In genomic region chr9:74922884-74923283, GRCm38 (mm10) we compare ENCODE assay signal across 25 mouse cellular contexts. TPM values are rescaled to one million over a fixed set of nuclear protein-coding genes. Genes with fewer than 3 reads are reported as not detected.
DNase-seq lines count a peak whose midpoint lies in the region; ATAC-seq lines count a peak whose summit lies in the region.
"Had no signal": no experiment of that assay in that cellular context is flagged by ENCODE, and none has a peak within 500 bp of the region (broad histone marks: within the 10 kb centered on the region; RNA-seq: fewer than 3 reads in every experiment).

No protein-coding gene starts in this region.

- H3K27ac ChIP-seq in forebrain, embryonic 10.5 days, result peak overlapping the region; percentile 78
- H3K27ac ChIP-seq in forebrain, embryonic 14.5 days (ENCODE audit: low read depth, low read length), result no peak overlapping the region
- H3K27ac ChIP-seq in kidney, embryonic 16.5 days (ENCODE audit: low read length), result no peak overlapping the region
- peak overlapping the region; percentile 42; the same call in 1 of the 2 replicates for H3K27ac ChIP-seq in midbrain, embryonic 10.5 days (replicated peaks)
- no peak overlapping the region for H3K27ac ChIP-seq in midbrain, embryonic 14.5 days (replicated peaks; ENCODE audit: low read depth, low read length)
- H3K27ac ChIP-seq: embryonic facial prominence, embryonic 13.5 days; forebrain, embryonic 13.5 days; gastrocnemius, adult 2 months; hindbrain, embryonic 12.5 days; hindbrain, embryonic 15.5 days had no signal

- no peaks in the 10 kb centered on the region for H3K36me3 ChIP-seq in forebrain, embryonic 10.5 days (replicated peaks)
- no peaks in the 10 kb centered on the region for H3K36me3 ChIP-seq in forebrain, embryonic 14.5 days (ENCODE audit: control insufficient read depth, insufficient read depth, low read length)
- no peaks in the 10 kb centered on the region for H3K36me3 ChIP-seq in kidney, embryonic 16.5 days (ENCODE audit: insufficient read depth, low read length)
- no peaks in the 10 kb centered on the region for H3K36me3 ChIP-seq in midbrain, embryonic 10.5 days
- no peaks in the 10 kb centered on the region for H3K36me3 ChIP-seq in midbrain, embryonic 14.5 days (ENCODE audit: control insufficient read depth, insufficient read depth, low read length)
- H3K36me3 ChIP-seq: embryonic facial prominence, embryonic 13.5 days; G1E; hindbrain, embryonic 12.5 days; hindbrain, embryonic 15.5 days had no signal

- H3K4me2 ChIP-seq in forebrain, embryonic 14.5 days (ENCODE audit: low read length), result no peak overlapping the region
- no peak overlapping the region for H3K4me2 ChIP-seq in kidney, embryonic 16.5 days (replicated peaks; ENCODE audit: low read depth, low read length)
- no peak overlapping the region for H3K4me2 ChIP-seq in midbrain, embryonic 14.5 days (ENCODE audit: low read length)
- H3K4me2 ChIP-seq: embryonic facial prominence, embryonic 13.5 days; forebrain, embryonic 13.5 days; heart, embryonic 11.5 days; hindbrain, embryonic 12.5 days; hindbrain, embryonic 15.5 days had no signal

- no peak for ATAC-seq in forebrain, embryonic 14.5 days
- peak; percentile 52; the same call in 1 of the 2 replicates for ATAC-seq in kidney, embryonic 16.5 days (ENCODE audit: low FRiP score, low TSS enrichment)
- ATAC-seq in midbrain, embryonic 14.5 days (ENCODE audit: low FRiP score, low TSS enrichment), result no peak
- ATAC-seq: forebrain, embryonic 13.5 days; forebrain, postnatal 0 days; Patski had no signal

- no peak for DNase-seq in forebrain, embryonic 10.5 days (ENCODE audit: extremely low spot score, low spot score)
- DNase-seq in forebrain, embryonic 14.5 days (ENCODE audit: low spot score), result no peak
- no peak for DNase-seq in kidney, adult 8-10 months
- DNase-seq in midbrain, embryonic 10.5 days (ENCODE audit: low spot score), result no peak
- no peak for DNase-seq in midbrain, embryonic 14.5 days
- DNase-seq: adrenal gland, postnatal 10 days; adrenal gland, postnatal 36 days; B cell, adult 2 months; cerebellum, adult 18-20 months; cerebellum, adult 9-10 months; cerebellum, postnatal 14 days; forebrain, postnatal 0 days; gastrocnemius, adult 2 months; gastrocnemius, postnatal 14 days; heart, adult 11 months had no signal

- peaks cover 48% of the 10 kb centered on the region for H3K4me1 ChIP-seq in forebrain, embryonic 10.5 days
- peaks cover 17% of the 10 kb centered on the region for H3K4me1 ChIP-seq in forebrain, embryonic 14.5 days (ENCODE audit: control insufficient read depth, insufficient read depth, low read length)
- H3K4me1 ChIP-seq in kidney, embryonic 16.5 days (ENCODE audit: insufficient read depth, low read length), result peaks cover 11% of the 10 kb centered on the region; the same call in 1 of the 2 replicates
- H3K4me1 ChIP-seq in midbrain, embryonic 10.5 days, result peaks cover 37% of the 10 kb centered on the region
- 0 out of 2 replicates have a peak, but pooled peaks cover 8% of the 10 kb centered on the region for H3K4me1 ChIP-seq in midbrain, embryonic 14.5 days (ENCODE audit: control insufficient read depth, insufficient read depth, low read length)
- H3K4me1 ChIP-seq: embryonic facial prominence, embryonic 13.5 days had no signal

- peaks cover 12% of the 10 kb centered on the region for H3K27me3 ChIP-seq in forebrain, embryonic 10.5 days (ENCODE audit: poor library complexity, severe bottlenecking)
- H3K27me3 ChIP-seq in forebrain, embryonic 14.5 days (replicated peaks; ENCODE audit: control insufficient read depth, insufficient read depth, low read length), result no peaks in the 10 kb centered on the region
- no peaks in the 10 kb centered on the region for H3K27me3 ChIP-seq in kidney, embryonic 16.5 days (ENCODE audit: insufficient read depth, low read length)
- H3K27me3 ChIP-seq in midbrain, embryonic 10.5 days (ENCODE audit: low read depth, poor library complexity, severe bottlenecking), result no peaks in the 10 kb centered on the region
- H3K27me3 ChIP-seq in midbrain, embryonic 14.5 days (ENCODE audit: control insufficient read depth, insufficient read depth, low read length), result no peaks in the 10 kb centered on the region
- H3K27me3 ChIP-seq: CH12.LX; embryonic facial prominence, embryonic 13.5 days; forebrain, embryonic 13.5 days; hindbrain, embryonic 15.5 days; Patski had no signal

- no peak overlapping the region for H3K9ac ChIP-seq in forebrain, embryonic 14.5 days (ENCODE audit: low read length)
- no peak overlapping the region for H3K9ac ChIP-seq in kidney, embryonic 16.5 days (replicated peaks; ENCODE audit: low read length)
- no peak overlapping the region for H3K9ac ChIP-seq in midbrain, embryonic 14.5 days (replicated peaks; ENCODE audit: low read length)
- H3K9ac ChIP-seq: embryonic facial prominence, embryonic 13.5 days; forebrain, embryonic 13.5 days; forebrain, postnatal 0 days; hindbrain, embryonic 12.5 days; hindbrain, embryonic 15.5 days had no signal

- H3K4me3 ChIP-seq in forebrain, embryonic 10.5 days, result no peak overlapping the region
- no peak overlapping the region for H3K4me3 ChIP-seq in forebrain, embryonic 14.5 days (ENCODE audit: low read depth, low read length)
- H3K4me3 ChIP-seq in kidney, embryonic 16.5 days (ENCODE audit: low read length), result no peak overlapping the region
- H3K4me3 ChIP-seq in midbrain, embryonic 10.5 days, result no peak overlapping the region
- no peak overlapping the region for H3K4me3 ChIP-seq in midbrain, embryonic 14.5 days (replicated peaks; ENCODE audit: low read depth, low read length)
- H3K4me3 ChIP-seq: embryonic facial prominence, embryonic 13.5 days; erythroblast, embryonic 14.5 days; forebrain, embryonic 13.5 days; gastrocnemius, adult 2 months; hindbrain, embryonic 12.5 days; hindbrain, embryonic 15.5 days had no signal

- no peaks in the 10 kb centered on the region for H3K9me3 ChIP-seq in forebrain, embryonic 10.5 days
- H3K9me3 ChIP-seq in forebrain, embryonic 14.5 days (replicated peaks; ENCODE audit: control insufficient read depth, low read length), result 0 out of 2 replicates have a peak, but pooled peaks cover under 1% of the 10 kb centered on the region
- no peaks in the 10 kb centered on the region for H3K9me3 ChIP-seq in kidney, embryonic 16.5 days (ENCODE audit: low read length)
- H3K9me3 ChIP-seq in midbrain, embryonic 10.5 days (replicated peaks), result peaks cover under 1% of the 10 kb centered on the region; the same call in 1 of the 2 replicates
- H3K9me3 ChIP-seq in midbrain, embryonic 14.5 days (ENCODE audit: control insufficient read depth, low read length), result no peaks in the 10 kb centered on the region
- H3K9me3 ChIP-seq: embryonic facial prominence, embryonic 13.5 days; forebrain, embryonic 13.5 days; G1E; hindbrain, embryonic 12.5 days; hindbrain, embryonic 15.5 days had no signal

- WGBS in forebrain, embryonic 10.5 days, result 85% methylated on average over 3 of the region's 3 CpGs
- WGBS in forebrain, embryonic 14.5 days, result 82% methylated on average over 3 of the region's 3 CpGs
- WGBS in kidney, embryonic 16.5 days, result 14% methylated on average over 3 of the region's 3 CpGs
- WGBS in midbrain, embryonic 10.5 days, result 76% methylated on average over 3 of the region's 3 CpGs
- WGBS in midbrain, embryonic 14.5 days, result 81% methylated on average over 3 of the region's 3 CpGs

RNA-seq across cellular contexts. Expression of gene Fam214a, which starts 29.8 kb away (rescaled TPM):
- polyA plus RNA-seq in forebrain, embryonic 10.5 days (2016; fragmentation: Nextera tagmentation; extraction: Ambion mirVana), result 8.0 and 10.3 TPM in 2 replicates
- polyA plus RNA-seq in forebrain, embryonic 14.5 days (2014; fragmentation: Nextera tagmentation; extraction: Ambion mirVana), result 29.0 and 30.6 TPM in 2 replicates
- 13.1 and 13.6 TPM in 2 replicates for polyA plus RNA-seq in kidney, embryonic 16.5 days (2015; fragmentation: Nextera tagmentation; extraction: Ambion mirVana)
- 7.7 and 13.2 TPM in 2 replicates for polyA plus RNA-seq in midbrain, embryonic 10.5 days (2016; fragmentation: Nextera tagmentation; extraction: Ambion mirVana)
- 26.0 and 35.9 TPM in 2 replicates for polyA plus RNA-seq in midbrain, embryonic 14.5 days (2014; fragmentation: Nextera tagmentation; extraction: Ambion mirVana)
- polyA plus RNA-seq: erythroblast, embryonic 14.5 days had no signal

Comparison
In these comparisons a context has a peak if more than half of its experiments do, and no peak if none do; other contexts are left out.
1. H3K27ac ChIP-seq: peak in forebrain, embryonic 10.5 days (single experiment) and midbrain, embryonic 10.5 days (single experiment); none in forebrain, embryonic 14.5 days (single experiment), kidney, embryonic 16.5 days (single experiment) and midbrain, embryonic 14.5 days (single experiment).